ENCODE assay signal across 14 mouse cellular contexts in genomic region chr1:43530295-43531020, GRCm38 (mm10).
A peak's percentile ranks its signal among the peaks of the same experiment; 100 is the strongest.
DNase-seq lines count a peak whose midpoint lies in the region; ATAC-seq lines count a peak whose summit lies in the region.
"Had no signal": no experiment of that assay in that cellular context is flagged by ENCODE, and none has a peak within 500 bp of the region (broad histone marks: within the 10 kb centered on the region; RNA-seq: fewer than 3 reads in every experiment).

No protein-coding gene starts in this region.

- H3K27me3 ChIP-seq in heart, embryonic 16.5 days (ENCODE audit: control insufficient read depth, insufficient read depth, low read length): no peaks in the 10 kb centered on the region
- no peaks in the 10 kb centered on the region for H3K27me3 ChIP-seq in kidney, embryonic 14.5 days (ENCODE audit: control insufficient read depth, insufficient read depth, low read length)
- H3K27me3 ChIP-seq: liver, embryonic 12.5 days; neural tube, embryonic 13.5 days had no signal

- 71% methylated on average over 7 of the region's 7 CpGs for WGBS in heart, embryonic 16.5 days
- WGBS in kidney, embryonic 14.5 days: 27% methylated on average over 7 of the region's 7 CpGs

- no peak for ATAC-seq in heart, embryonic 16.5 days (replicated peaks; ENCODE audit: extremely low read depth, insufficient read depth, low FRiP score)
- peak; percentile 74 for ATAC-seq in kidney, embryonic 14.5 days (ENCODE audit: low FRiP score, low TSS enrichment)
- ATAC-seq: liver, embryonic 12.5 days had no signal

- peaks cover 9% of the 10 kb centered on the region; the same call in 1 of the 2 replicates for H3K36me3 ChIP-seq in heart, embryonic 16.5 days (ENCODE audit: control insufficient read depth, insufficient read depth)
- H3K36me3 ChIP-seq in kidney, embryonic 14.5 days (ENCODE audit: control insufficient read depth, insufficient read depth, low read length): peaks cover 7% of the 10 kb centered on the region

- peaks cover 54% of the 10 kb centered on the region for H3K4me1 ChIP-seq in heart, embryonic 16.5 days (ENCODE audit: control insufficient read depth, insufficient read depth, low read length)
- peaks cover 21% of the 10 kb centered on the region for H3K4me1 ChIP-seq in kidney, embryonic 14.5 days (ENCODE audit: control insufficient read depth, insufficient read depth, low read length)

- H3K4me2 ChIP-seq in heart, embryonic 16.5 days (ENCODE audit: low read depth, low read length): no peak overlapping the region
- no peak overlapping the region for H3K4me2 ChIP-seq in kidney, embryonic 14.5 days (replicated peaks; ENCODE audit: low read depth, low read length)
- H3K4me2 ChIP-seq: hindbrain, embryonic 14.5 days; liver, embryonic 12.5 days; midbrain, embryonic 11.5 days; neural tube, embryonic 13.5 days had no signal

- DNase-seq in adrenal gland, postnatal 36 days: peak; percentile 17 to 20
- DNase-seq in adrenal gland, postnatal 4 days (ENCODE audit: low spot score in 2 of 2): no peak
- DNase-seq in heart, postnatal 4 days: no peak
- DNase-seq in lung, postnatal 4 days: peak; percentile 23 to 50
- DNase-seq in right cerebral cortex, postnatal 36 days (ENCODE audit: low spot score in 2 of 2): no peak
- no peak for DNase-seq in left cerebral cortex, adult 11 months (ENCODE audit: low spot score)
- DNase-seq: B cell, adult 2 months; cerebellum, adult 9-11 months had no signal

- no peaks in the 10 kb centered on the region for H3K9me3 ChIP-seq in heart, embryonic 16.5 days (replicated peaks; ENCODE audit: control insufficient read depth, low read length)
- no peaks in the 10 kb centered on the region for H3K9me3 ChIP-seq in kidney, embryonic 14.5 days (ENCODE audit: control insufficient read depth, low read length)
- H3K9me3 ChIP-seq: liver, embryonic 12.5 days; neural tube, embryonic 13.5 days had no signal

- H3K9ac ChIP-seq in heart, embryonic 16.5 days (ENCODE audit: low read length): no peak overlapping the region
- H3K9ac ChIP-seq in kidney, embryonic 14.5 days (ENCODE audit: low read depth, low read length): no peak overlapping the region
- H3K9ac ChIP-seq: hindbrain, embryonic 14.5 days; liver, embryonic 12.5 days; neural tube, embryonic 13.5 days had no signal

- no peak overlapping the region for H3K4me3 ChIP-seq in heart, embryonic 16.5 days (ENCODE audit: low read length)
- H3K4me3 ChIP-seq in kidney, embryonic 14.5 days (ENCODE audit: low read length): no peak overlapping the region
- H3K4me3 ChIP-seq: liver, embryonic 12.5 days; neural tube, embryonic 13.5 days had no signal

- H3K27ac ChIP-seq in heart, embryonic 16.5 days (ENCODE audit: low read length): peak overlapping the region; percentile 65
- H3K27ac ChIP-seq in kidney, embryonic 14.5 days (ENCODE audit: low read depth, low read length): no peak overlapping the region
- H3K27ac ChIP-seq: liver, embryonic 12.5 days; neural tube, embryonic 13.5 days had no signal

Comparison
In these comparisons a context has a peak if more than half of its experiments do, and no peak if none do; other contexts are left out.
1. DNase-seq: peak in adrenal gland, postnatal 36 days (2 of 2) and lung, postnatal 4 days (2 of 2); none in adrenal gland, postnatal 4 days (0 of 2), heart, postnatal 4 days (single experiment), right cerebral cortex, postnatal 36 days (0 of 2) and left cerebral cortex, adult 11 months (single experiment).